Mouse (Mus musculus): ENCODE measurements around the gene Myo18a. TPM values are rescaled to one million over a fixed set of nuclear protein-coding genes. Genes with fewer than 3 reads are reported as not detected.

The Myo18a gene
- total RNA-seq, 2 experiments from 2014 or later: 256 to 280 TPM

- intact Hi-C loops (cut with DNase I): no loop called here
- no peak for DNase-seq
Measured at GRCm38 (mm10) chr11:77769496-77769895, 6.5 kb downstream of the Myo18a start.

GRCm38 (mm10) chr11:77770346-77770745 lies 7.3 kb downstream of the Myo18a start:
- no peak for DNase-seq
- intact Hi-C loops (cut with DNase I): no loop called here

- intact Hi-C loops (cut with DNase I): no loop called here
- DNase-seq: no peak
Measured at GRCm38 (mm10) chr11:77771879-77772713, 9.1 kb downstream of the Myo18a start.

- intact Hi-C loops (cut with DNase I): no loop called here
- DNase-seq: no peak
Measured at GRCm38 (mm10) chr11:77775701-77776400, 12.8 kb downstream of the Myo18a start.

- DNase-seq: no peak
- intact Hi-C loops (cut with DNase I): no loop called here
Measured at GRCm38 (mm10) chr11:77777436-77777835, 14.4 kb downstream of the Myo18a start.

GRCm38 (mm10) chr11:77777937-77778336 lies 14.9 kb downstream of the Myo18a start:
- intact Hi-C loops (cut with DNase I): no loop called here
- no peak for DNase-seq

GRCm38 (mm10) chr11:77779240-77779639 lies 16.2 kb downstream of the Myo18a start:
- intact Hi-C loops (cut with DNase I): no loop called here
- DNase-seq: peak in 1 of 2 experiments; percentile 30

GRCm38 (mm10) chr11:77781088-77781487 lies 18.0 kb downstream of the Myo18a start:
- DNase-seq: peak in 1 of 2 experiments; percentile 40
- intact Hi-C loops (cut with DNase I): no loop called here

GRCm38 (mm10) chr11:77782104-77782815 lies 19.2 kb downstream of the Myo18a start:
- intact Hi-C loops (cut with DNase I): no loop called here
- DNase-seq: no peak

- intact Hi-C loops (cut with DNase I): no loop called here
- no peak for DNase-seq
Measured at GRCm38 (mm10) chr11:77783211-77783746, 20.2 kb downstream of the Myo18a start.

- intact Hi-C loops (cut with DNase I): no loop called here
- peak in 1 of 2 experiments; percentile 45 for DNase-seq
Measured at GRCm38 (mm10) chr11:77783747-77784646, 21.0 kb downstream of the Myo18a start.

- intact Hi-C loops (cut with DNase I): no loop called here
- no peak for DNase-seq
Measured at GRCm38 (mm10) chr11:77784894-77785293, 21.8 kb downstream of the Myo18a start.

- DNase-seq: peak in 1 of 2 experiments; percentile 35
- intact Hi-C loops (cut with DNase I): no loop called here
Measured at GRCm38 (mm10) chr11:77785396-77785767, 22.3 kb downstream of the Myo18a start.

- DNase-seq: peak; percentile 47 to 64
Measured at GRCm38 (mm10) chr11:77785768-77786561, 22.9 kb downstream of the Myo18a start.

GRCm38 (mm10) chr11:77787707-77788106 lies 24.7 kb downstream of the Myo18a start, which contains the start of gene Gm10277:
Gene Gm10277, minus strand, starts transcription at chr11:77787747.
- DNase-seq: no peak
- intact Hi-C loops (cut with DNase I): no loop called here

More at GRCm38 (mm10) chr11:77785768-77786561, 22.9 kb downstream of the Myo18a start:
- intact Hi-C loops (cut with DNase I): no loop called here

GRCm38 (mm10) chr11:77789512-77789911 lies 26.5 kb downstream of the Myo18a start:
- no peak for DNase-seq
- intact Hi-C loops (cut with DNase I): no loop called here

GRCm38 (mm10) chr11:77790286-77790685 lies 27.2 kb downstream of the Myo18a start:
- intact Hi-C loops (cut with DNase I): no loop called here
- peak in 1 of 2 experiments; percentile 14 for DNase-seq

GRCm38 (mm10) chr11:77791241-77791727 lies 28.2 kb downstream of the Myo18a start:
- DNase-seq: no peak
- intact Hi-C loops (cut with DNase I): no loop called here
